In genomic region chr5:131594597-131594996, GRCm38 (mm10) we compare ENCODE assay signal across 20 mouse cellular contexts.
"Had no signal": no experiment of that assay in that cellular context is flagged by ENCODE, and none has a peak within 500 bp of the region (broad histone marks: within the 10 kb centered on the region; RNA-seq: fewer than 3 reads in every experiment).

No protein-coding gene starts in this region.

- H3K4me1 ChIP-seq: megakaryocyte, embryonic 14.5 days had no signal

- ATAC-seq: liver, postnatal 0 days had no signal

- H3K4me3 ChIP-seq: limb, embryonic 12.5 days; limb, embryonic 15.5 days; megakaryocyte, embryonic 14.5 days had no signal

- H3K36me3 ChIP-seq: limb, embryonic 12.5 days; limb, embryonic 15.5 days had no signal

- H3K27ac ChIP-seq: limb, embryonic 12.5 days; limb, embryonic 15.5 days; liver, embryonic 14.5 days; stomach, postnatal 0 days had no signal

- H3K9me3 ChIP-seq: limb, embryonic 12.5 days; limb, embryonic 15.5 days; megakaryocyte, embryonic 14.5 days had no signal

- H3K9ac ChIP-seq: limb, embryonic 12.5 days; limb, embryonic 15.5 days; liver, embryonic 14.5 days; liver, postnatal 0 days; lung, embryonic 14.5 days had no signal

- H3K4me2 ChIP-seq: limb, embryonic 12.5 days; limb, embryonic 15.5 days; liver, embryonic 11.5 days; lung, embryonic 14.5 days; midbrain, embryonic 11.5 days had no signal

- DNase-seq: kidney, postnatal 4 days; left cerebral cortex, postnatal 4 days; liver, postnatal 0 days; lung, embryonic 14.5 days; lung, postnatal 10 days; lung, postnatal 36 days; midbrain, embryonic 14.5 days; right cerebral cortex, adult 18-20 months; right cerebral cortex, postnatal 14 days; right cerebral cortex, postnatal 4 days; thymus, adult 2 months; thymus, postnatal 14 days; thymus, postnatal 4 days had no signal
